Mouse (Mus musculus) ES-Bruce4 (cell line): ENCODE results near the gene Btla. TPM values are rescaled to one million over a fixed set of nuclear protein-coding genes. Genes with fewer than 3 reads are reported as not detected.

ENCODE experiments used
- H3K27ac ChIP-seq: 2 replicates; pipeline ENCODE4 v1.5.1; 2012; ENCODE audit warnings: low read length, inconsistent platforms; ENCODE audit not compliant: insufficient read depth
- H3K27me3 ChIP-seq: 2 replicates; pipeline ENCODE4 v1.6.1; 2012; ENCODE audit warnings: mild to moderate bottlenecking, low read length, inconsistent platforms; ENCODE audit not compliant: control insufficient read depth, poor library complexity, insufficient read depth, severe bottlenecking
- H3K36me3 ChIP-seq: 2 replicates; pipeline ENCODE4 v1.6.1; 2012; ENCODE audit warnings: inconsistent platforms, mild to moderate bottlenecking, low read length, moderate library complexity; ENCODE audit not compliant: control insufficient read depth, poor library complexity, insufficient read depth, severe bottlenecking
- H3K4me1 ChIP-seq: one replicate; pipeline ENCODE4 v1.8.1; 2011; ENCODE audit warnings: low read length; ENCODE audit not compliant: control insufficient read depth, insufficient read depth
- H3K4me3 ChIP-seq: 2 replicates; pipeline ENCODE4 v1.5.1; 2011; ENCODE audit warnings: low read depth, mild to moderate bottlenecking, low read length
- H3K9ac ChIP-seq: 2 replicates; pipeline ENCODE4 v1.6.1; 2012; ENCODE audit warnings: low read depth, mild to moderate bottlenecking, inconsistent platforms; ENCODE audit not compliant: poor library complexity, severe bottlenecking
- H3K9me3 ChIP-seq: replicated peaks from 2 replicates; pipeline ENCODE4 v1.6.1; 2012; ENCODE audit warnings: mild to moderate bottlenecking, low read length, inconsistent platforms; ENCODE audit not compliant: control insufficient read depth, poor library complexity, insufficient read depth, severe bottlenecking
- CTCF ChIP-seq: IDR thresholded peaks from one replicate; pipeline ENCODE4 v1.8.1; 2011; ENCODE audit warnings: low read depth, low read length
- EP300 ChIP-seq: IDR thresholded peaks from 2 replicates; pipeline ENCODE4 v1.6.1; 2011; ENCODE audit warnings: low read depth, low read length; ENCODE audit not compliant: insufficient read depth
- POLR2A ChIP-seq: IDR thresholded peaks from one replicate; pipeline ENCODE4 v1.8.1; 2011; ENCODE audit warnings: low read length; ENCODE audit not compliant: insufficient read depth
- polyA plus RNA-seq: library from polyadenylated mRNA; stranded (reverse); fragments of >200 nt; gene quantifications from 2 replicates; pipeline ENCODE4 v1.2.4, GENCODE M21; 2011; ENCODE audit warnings: low read depth; ENCODE audit not compliant: missing spikeins, insufficient read depth, insufficient read length

Btla gene
- polyA plus RNA-seq, 1 experiment = not detected

DNA sequence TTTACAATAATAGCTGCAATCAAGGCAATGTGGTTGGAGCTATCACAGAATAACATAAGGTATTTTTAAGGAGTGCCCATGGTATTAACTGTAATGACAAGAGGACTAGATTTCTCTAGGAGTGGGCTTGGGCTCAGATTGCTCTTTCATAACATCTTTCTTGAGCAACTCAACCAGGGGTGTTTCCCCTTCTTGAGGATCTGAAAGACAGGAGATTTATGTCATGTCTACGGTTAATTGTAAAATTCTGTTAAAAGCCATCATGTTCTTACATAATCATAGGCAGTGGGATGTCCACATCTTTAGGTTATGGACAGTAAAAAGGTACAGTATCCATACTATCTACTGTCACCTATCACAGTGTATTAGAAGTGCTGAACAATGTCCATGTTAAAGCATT lies 7.2 kb downstream of the Btla start:
- H3K36me3 ChIP-seq = no peaks in the 10 kb centered on the region
- no peaks in the 10 kb centered on the region for H3K9me3 ChIP-seq
- H3K4me1 ChIP-seq = no peaks in the 10 kb centered on the region
- H3K27me3 ChIP-seq = no peaks in the 10 kb centered on the region
- TF ChIP-seq EP300 (no peak), POLR2A (no peak), CTCF (no peak)
- H3K9ac ChIP-seq = no peak overlapping the region
- H3K4me3 ChIP-seq = no peak overlapping the region
- H3K27ac ChIP-seq = no peak overlapping the region

DNA sequence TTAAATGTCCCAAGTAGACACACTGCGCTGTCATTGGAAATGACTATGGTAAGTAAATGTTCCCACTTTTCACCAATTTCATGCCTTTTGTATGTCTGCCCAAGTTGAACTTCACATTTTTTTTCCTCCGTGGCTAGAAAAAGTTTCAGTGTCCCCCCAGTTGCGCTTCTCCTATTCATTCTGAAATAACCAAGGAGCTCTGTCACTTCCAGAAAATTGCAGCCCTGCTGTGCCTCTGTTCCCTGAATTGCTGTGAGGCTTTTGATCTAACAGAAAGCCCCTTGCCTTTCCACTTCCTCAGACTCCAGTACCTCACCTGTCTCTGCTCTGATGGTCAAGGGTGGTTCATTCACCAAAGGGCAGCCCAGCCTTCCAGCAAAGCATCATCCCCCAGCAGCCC lies 8.9 kb downstream of the Btla start:
- Histone ChIP-seq H3K4me1 (no peaks in the 10 kb centered on the region), H3K9ac (no peak overlapping the region), H3K27me3 (no peaks in the 10 kb centered on the region), H3K9me3 (no peaks in the 10 kb centered on the region), H3K27ac (no peak overlapping the region), H3K4me3 (no peak overlapping the region), H3K36me3 (no peaks in the 10 kb centered on the region)
- TF ChIP-seq POLR2A (no peak), CTCF (no peak), EP300 (no peak)

DNA sequence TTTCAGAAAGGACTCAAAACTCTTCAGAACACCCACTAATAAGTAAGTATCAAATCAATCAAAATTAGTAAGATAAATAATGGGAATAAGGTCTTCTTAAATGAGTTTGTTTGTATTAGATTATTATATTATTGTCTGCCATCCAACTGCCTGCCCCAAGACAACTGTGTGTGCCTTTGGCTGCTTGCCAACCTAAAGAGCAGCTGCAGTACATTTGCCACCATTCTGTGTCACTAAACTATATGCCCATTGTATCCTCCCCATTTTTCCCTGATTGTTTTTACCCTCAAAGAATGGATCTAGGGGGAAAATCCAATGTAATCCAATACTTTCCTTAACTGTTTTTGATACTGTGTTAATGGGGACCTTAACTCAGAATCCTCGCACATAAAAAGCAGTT lies 18.6 kb downstream of the Btla start:
- Histone ChIP-seq H3K27me3 (no peaks in the 10 kb centered on the region), H3K27ac (no peak overlapping the region), H3K4me1 (no peaks in the 10 kb centered on the region), H3K36me3 (no peaks in the 10 kb centered on the region), H3K9me3 (no peaks in the 10 kb centered on the region), H3K4me3 (no peak overlapping the region), H3K9ac (no peak overlapping the region)
- TF ChIP-seq CTCF = no peak
- TF ChIP-seq EP300 = no peak

DNA sequence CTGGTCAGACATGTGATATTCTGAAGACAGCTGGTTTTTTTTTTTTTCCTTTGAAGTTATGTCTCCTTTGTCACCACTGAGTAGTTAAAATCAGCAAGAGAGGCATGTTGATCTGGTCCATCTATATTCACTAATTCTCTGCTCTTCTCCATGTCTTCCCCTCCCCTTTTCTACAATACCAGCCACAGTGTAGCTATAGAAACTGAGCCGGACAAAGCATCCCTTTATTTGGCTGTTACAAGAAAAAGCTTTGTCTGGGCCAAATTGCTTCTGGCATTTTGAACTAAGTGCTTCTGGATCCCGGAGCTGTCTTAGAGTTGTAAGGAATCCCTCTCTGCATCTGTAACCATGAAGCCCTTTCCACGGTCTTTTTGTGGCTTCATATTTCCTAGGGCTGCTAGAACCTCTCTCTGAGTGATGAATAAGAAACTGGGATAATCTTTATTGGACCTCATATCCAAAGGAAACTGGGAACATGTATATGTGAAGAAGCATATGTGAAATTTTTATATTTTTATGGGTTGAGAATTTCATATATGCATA lies 20.9 kb downstream of the Btla start:
- Histone ChIP-seq H3K4me1 (no peaks in the 10 kb centered on the region), H3K4me3 (no peak overlapping the region), H3K27me3 (no peaks in the 10 kb centered on the region), H3K9me3 (no peaks in the 10 kb centered on the region), H3K9ac (no peak overlapping the region), H3K36me3 (no peaks in the 10 kb centered on the region), H3K27ac (no peak overlapping the region)
- TF ChIP-seq POLR2A (no peak), EP300 (no peak), CTCF (no peak)

DNA sequence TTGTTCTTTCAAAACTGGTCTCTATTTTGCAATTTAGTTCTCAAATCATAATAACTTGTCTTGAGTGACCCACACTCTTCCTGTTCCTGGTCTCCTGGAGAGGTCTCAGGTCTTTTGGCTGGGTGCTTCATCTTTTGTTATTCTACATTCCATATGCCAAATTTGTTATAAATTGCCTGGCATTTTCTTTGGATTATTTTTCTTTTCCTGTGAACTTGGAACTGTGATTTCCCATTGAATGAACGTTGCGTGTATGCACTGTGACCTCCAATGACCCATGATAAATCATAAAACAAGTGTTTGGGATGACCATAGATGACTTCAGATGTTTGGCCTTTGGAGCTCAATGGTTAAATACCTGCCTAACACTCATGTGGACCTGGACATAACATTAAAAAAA lies 25.6 kb downstream of the Btla start:
- no peaks in the 10 kb centered on the region for H3K9me3 ChIP-seq
- no peak for TF ChIP-seq EP300
- no peak for TF ChIP-seq POLR2A
- no peak for TF ChIP-seq CTCF
- H3K27me3 ChIP-seq = no peaks in the 10 kb centered on the region
- H3K4me1 ChIP-seq = no peaks in the 10 kb centered on the region
- no peak overlapping the region for H3K9ac ChIP-seq
- no peak overlapping the region for H3K4me3 ChIP-seq
- no peaks in the 10 kb centered on the region for H3K36me3 ChIP-seq
- no peak overlapping the region for H3K27ac ChIP-seq

DNA sequence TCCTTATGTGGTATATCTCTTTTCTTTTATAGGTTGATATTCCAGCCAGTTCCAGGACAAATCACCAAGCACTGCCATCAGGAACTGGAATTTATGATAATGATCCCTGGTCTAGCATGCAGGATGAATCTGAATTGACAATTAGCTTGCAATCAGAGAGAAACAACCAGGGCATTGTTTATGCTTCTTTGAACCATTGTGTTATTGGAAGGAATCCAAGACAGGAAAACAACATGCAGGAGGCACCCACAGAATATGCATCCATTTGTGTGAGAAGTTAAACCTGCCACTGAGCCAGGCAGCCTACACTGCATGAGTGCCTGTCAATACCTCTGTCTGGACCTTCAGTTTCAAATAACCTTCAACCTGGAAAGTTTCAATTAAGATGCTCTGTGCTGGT lies 26.2 kb downstream of the Btla start:
- TF ChIP-seq CTCF = no peak
- no peak for TF ChIP-seq POLR2A
- no peak for TF ChIP-seq EP300

More for the DNA sequence above, 26.2 kb downstream of the Btla start:
- Histone ChIP-seq H3K4me1 (no peaks in the 10 kb centered on the region), H3K27me3 (no peaks in the 10 kb centered on the region), H3K9me3 (no peaks in the 10 kb centered on the region), H3K9ac (no peak overlapping the region), H3K27ac (no peak overlapping the region), H3K36me3 (no peaks in the 10 kb centered on the region), H3K4me3 (no peak overlapping the region)
